9 mouse cellular contexts compared by ENCODE assay signal in genomic region chr16:31459968-31460461, GRCm38 (mm10). TPM values are rescaled to one million over a fixed set of nuclear protein-coding genes. Genes with fewer than 3 reads are reported as not detected.
DNase-seq lines count a peak whose midpoint lies in the region; ATAC-seq and TF ChIP-seq lines count a peak whose summit lies in the region.
"Had no signal": no experiment of that assay in that cellular context is flagged by ENCODE, and none has a peak within 500 bp of the region (broad histone marks: within the 10 kb centered on the region; RNA-seq: fewer than 3 reads in every experiment).

No protein-coding gene starts in this region.

- peaks cover 3% of the 10 kb centered on the region; the same call in 1 of the 2 replicates for H3K4me1 ChIP-seq in forebrain, embryonic 14.5 days (ENCODE audit: control insufficient read depth, insufficient read depth, low read length)
- 0 out of 2 replicates have a peak, but pooled peaks cover 3% of the 10 kb centered on the region for H3K4me1 ChIP-seq in forebrain, postnatal 0 days (ENCODE audit: insufficient read depth)
- H3K4me1 ChIP-seq in kidney, adult 2 months (ENCODE audit: control insufficient read depth, insufficient read depth, low read length) = peaks cover 7% of the 10 kb centered on the region
- H3K4me1 ChIP-seq in lung, embryonic 15.5 days = peaks cover 31% of the 10 kb centered on the region; the same call in 1 of the 2 replicates

- peak overlapping the region; percentile 8; the same call in 1 of the 2 replicates for H3K9ac ChIP-seq in forebrain, embryonic 14.5 days (ENCODE audit: low read length)
- H3K9ac ChIP-seq in forebrain, postnatal 0 days = no peak overlapping the region
- H3K9ac ChIP-seq in lung, embryonic 15.5 days = no peak overlapping the region
- H3K9ac ChIP-seq: embryonic facial prominence, embryonic 12.5 days had no signal

- TF ChIP-seq POLR2A in kidney, adult 2 months (IDR thresholded peaks at IDR 0.05; ENCODE audit: low read depth, low read length) = no peak

- peak; percentile 18; the same call in 1 of the 2 replicates for ATAC-seq in forebrain, embryonic 14.5 days
- ATAC-seq in forebrain, postnatal 0 days = no peak
- peak; percentile 79 for ATAC-seq in lung, embryonic 15.5 days (ENCODE audit: borderline replicate concordance, extremely low read depth, low FRiP score, low TSS enrichment)

- peaks cover 23% of the 10 kb centered on the region for H3K36me3 ChIP-seq in forebrain, embryonic 14.5 days (ENCODE audit: control insufficient read depth, insufficient read depth, low read length)
- peaks cover 24% of the 10 kb centered on the region for H3K36me3 ChIP-seq in forebrain, postnatal 0 days (ENCODE audit: insufficient read depth)
- no peaks in the 10 kb centered on the region for H3K36me3 ChIP-seq in kidney, adult 2 months (ENCODE audit: control insufficient read depth, insufficient read depth, low read length)
- H3K36me3 ChIP-seq in lung, embryonic 15.5 days = no peaks in the 10 kb centered on the region
- H3K36me3 ChIP-seq: embryonic facial prominence, embryonic 12.5 days had no signal

- H3K27ac ChIP-seq in forebrain, embryonic 14.5 days (ENCODE audit: low read depth, low read length) = peak overlapping the region; percentile 24; the same call in 1 of the 2 replicates
- no peak overlapping the region for H3K27ac ChIP-seq in forebrain, postnatal 0 days (ENCODE audit: low read depth, low read length)
- peak overlapping the region; percentile 44; the same call in 1 of the 2 replicates for H3K27ac ChIP-seq in kidney, adult 2 months (ENCODE audit: insufficient read depth, low read depth, low read length)
- H3K27ac ChIP-seq in lung, embryonic 15.5 days = peak overlapping the region; percentile 69
- H3K27ac ChIP-seq: embryonic facial prominence, embryonic 12.5 days had no signal

- WGBS in forebrain, embryonic 14.5 days = 35% methylated on average over 10 of the region's 10 CpGs
- 36% methylated on average over 10 of the region's 10 CpGs for WGBS in forebrain, postnatal 0 days
- 29% methylated on average over 10 of the region's 10 CpGs for WGBS in kidney, adult 2 months
- 19% methylated on average over 8 of the region's 10 CpGs for WGBS in lung, embryonic 15.5 days

- no peak overlapping the region for H3K4me3 ChIP-seq in forebrain, embryonic 14.5 days (ENCODE audit: low read depth, low read length)
- H3K4me3 ChIP-seq in forebrain, postnatal 0 days (ENCODE audit: low read depth, low read length) = no peak overlapping the region
- no peak overlapping the region for H3K4me3 ChIP-seq in kidney, adult 2 months (ENCODE audit: insufficient read depth, low read depth, low read length)
- no peak overlapping the region for H3K4me3 ChIP-seq in lung, embryonic 15.5 days
- H3K4me3 ChIP-seq: embryonic facial prominence, embryonic 12.5 days had no signal

- no peak overlapping the region for H3K4me2 ChIP-seq in forebrain, embryonic 14.5 days (ENCODE audit: low read length)
- H3K4me2 ChIP-seq in forebrain, postnatal 0 days (ENCODE audit: low read depth) = no peak overlapping the region
- no peak overlapping the region for H3K4me2 ChIP-seq in lung, embryonic 15.5 days
- H3K4me2 ChIP-seq: embryonic facial prominence, embryonic 12.5 days had no signal

- DNase-seq in forebrain, embryonic 14.5 days (ENCODE audit: low spot score) = no peak
- DNase-seq in forebrain, postnatal 0 days = no peak
- peak; percentile 93 for DNase-seq in cerebellum, adult 11-12 months
- peak; percentile 78 for DNase-seq in kidney, adult 2 months
- DNase-seq in spleen, adult 12 weeks (ENCODE audit: low spot score) = no peak
- DNase-seq in c-Kit-positive CD71-positive TER-119-positive erythroid progenitor cells, embryonic 14.5 days (ENCODE audit: low spot score) = no peak
- DNase-seq in adrenal gland, postnatal 14 days = no peak

- no peak for TF ChIP-seq CTCF in forebrain, postnatal 0 days (IDR thresholded peaks at IDR 0.05; ENCODE audit: low read depth)
- TF ChIP-seq CTCF in kidney, adult 2 months (conservative IDR thresholded peaks at IDR 0.05; ENCODE audit: insufficient read depth, insufficient read length, low read depth, low read length) = no peak

- H3K27me3 ChIP-seq in forebrain, embryonic 14.5 days (replicated peaks; ENCODE audit: control insufficient read depth, insufficient read depth, low read length) = no peaks in the 10 kb centered on the region
- no peaks in the 10 kb centered on the region for H3K27me3 ChIP-seq in forebrain, postnatal 0 days (ENCODE audit: insufficient read depth, low read length)
- H3K27me3 ChIP-seq in kidney, adult 2 months (replicated peaks; ENCODE audit: control insufficient read depth, insufficient read depth, low read length) = no peaks in the 10 kb centered on the region
- H3K27me3 ChIP-seq in lung, embryonic 15.5 days = no peaks in the 10 kb centered on the region

- no peaks in the 10 kb centered on the region for H3K9me3 ChIP-seq in forebrain, embryonic 14.5 days (replicated peaks; ENCODE audit: control insufficient read depth, low read length)
- no peaks in the 10 kb centered on the region for H3K9me3 ChIP-seq in forebrain, postnatal 0 days (ENCODE audit: low read length)
- no peaks in the 10 kb centered on the region for H3K9me3 ChIP-seq in lung, embryonic 15.5 days
- H3K9me3 ChIP-seq: embryonic facial prominence, embryonic 12.5 days had no signal

RNA-seq across cellular contexts. Expression of gene Bdh1, which starts 37.9 kb away (rescaled TPM):
- polyA plus RNA-seq in forebrain, embryonic 14.5 days (2014; fragmentation: Nextera tagmentation; extraction: Ambion mirVana) = 125 and 139 TPM in 2 replicates
- total RNA-seq in forebrain, postnatal 0 days (2014; rRNA removed) = 96.1 and 111 TPM in 2 replicates
- 137 and 160 TPM in 2 replicates for polyA plus RNA-seq in forebrain, postnatal 0 days (2015; fragmentation: Nextera tagmentation; extraction: Ambion mirVana)
- 197 and 276 TPM in 2 replicates for polyA plus RNA-seq in kidney, adult 2 months (2012; rRNA removed)
- 6.2 and 7.3 TPM in 2 replicates for polyA plus RNA-seq in lung, embryonic 15.5 days (2015; fragmentation: Nextera tagmentation; extraction: Ambion mirVana)
- total RNA-seq in adrenal gland, postnatal 14 days (2021) = 11.9 and 50.4 TPM in 2 replicates

Comparison
In these comparisons a context has a peak if more than half of its experiments do, and no peak if none do; other contexts are left out.
1. DNase-seq: peak in cerebellum, adult 11-12 months (single experiment) and kidney, adult 2 months (single experiment); none in forebrain, embryonic 14.5 days (single experiment), forebrain, postnatal 0 days (single experiment), spleen, adult 12 weeks (single experiment), c-Kit-positive CD71-positive TER-119-positive erythroid progenitor cells, embryonic 14.5 days (single experiment) and adrenal gland, postnatal 14 days (single experiment).
2. RNA of gene Bdh1, which starts 37.9 kb away (polyA plus RNA-seq): 197 to 276 TPM in kidney, adult 2 months, 137 to 160 TPM in forebrain, postnatal 0 days and 125 to 139 TPM in forebrain, embryonic 14.5 days; 6.2 to 7.3 TPM in lung, embryonic 15.5 days; every median in the first group is over 10 times any median in the second.